Mouse (Mus musculus): Measurements from ENCODE around the gene Esyt2. TPM values are rescaled to one million over a fixed set of nuclear protein-coding genes. Genes with fewer than 3 reads are reported as not detected.

Esyt2 gene
- polyA plus RNA-seq, 1 experiment from 2014 or later = 16.8 TPM

DNA sequence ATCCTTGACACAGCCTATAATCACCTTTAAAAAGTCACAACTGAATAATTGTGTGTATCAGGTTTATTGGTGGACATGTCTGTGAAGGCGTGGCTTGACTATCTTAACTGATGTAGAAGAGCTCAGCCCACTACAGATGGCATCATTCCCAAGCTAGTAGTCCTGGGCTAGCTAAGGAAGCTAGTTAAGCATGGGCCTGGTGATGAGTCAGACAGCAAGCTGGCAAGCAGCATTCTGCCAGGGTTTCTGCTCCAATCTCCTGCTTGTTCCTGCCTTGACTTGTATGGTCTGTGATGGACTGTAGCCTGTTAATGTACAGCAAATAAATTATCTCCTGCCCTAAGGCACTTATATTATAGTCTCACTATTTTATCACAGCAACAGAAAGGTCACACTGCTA lies 36.4 kb upstream of the Esyt2 start:
- Histone ChIP-seq H3K9ac (ENCODE audit: low read length) (no peak overlapping the region), H3K27ac (replicated peaks in 1 of 2; ENCODE audit: control insufficient read depth in 1 of 2, insufficient read depth in 1 of 2, low read depth in 2 of 2, low read length in 2 of 2) (no peak overlapping the region), H3K4me3 (ENCODE audit: control insufficient read depth in 1 of 2, insufficient read depth in 1 of 2, low read depth in 1 of 2, low read length in 2 of 2) (no peak overlapping the region), H3K4me2 (ENCODE audit: low read length) (no peak overlapping the region), H3K36me3 (ENCODE audit: control insufficient read depth, insufficient read depth, low read length) (peaks cover 8% of the 10 kb centered on the region; the same call in 1 of the 2 replicates), H3K4me1 (ENCODE audit: control insufficient read depth in 2 of 2, insufficient read depth in 2 of 2, low read length in 2 of 2) (no peaks in the 10 kb centered on the region), H3K27me3 (ENCODE audit: control insufficient read depth, insufficient read depth, low read length) (no peaks in the 10 kb centered on the region), H3K9me3 (ENCODE audit: control insufficient read depth, low read length) (no peaks in the 10 kb centered on the region)
- ATAC-seq (ENCODE audit: insufficient number of reproducible peaks, insufficient read depth, low FRiP score, low read depth) = no peak
- WGBS = 56% methylated on average over 1 of the region's 1 CpGs

DNA sequence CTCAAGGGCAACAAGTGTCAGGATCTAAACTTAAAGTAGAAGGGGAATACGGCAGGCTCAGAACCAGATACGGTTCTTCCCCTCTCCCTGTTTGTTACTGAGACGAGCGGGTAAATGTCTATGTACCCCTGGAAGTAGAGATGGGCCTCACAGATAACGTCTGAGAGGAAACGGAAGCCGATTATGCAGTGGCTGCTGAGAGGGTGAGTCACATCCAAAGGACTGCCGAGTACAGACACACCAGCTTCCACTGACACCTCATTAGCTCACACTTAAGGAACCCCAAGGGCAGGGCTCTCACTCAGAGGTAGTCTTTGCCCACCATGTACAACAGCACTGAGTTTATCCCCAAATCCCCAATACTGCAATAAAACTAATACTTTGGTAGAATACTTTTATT lies 26.3 kb upstream of the Esyt2 start:
- no peak overlapping the region for H3K27ac ChIP-seq (replicated peaks in 1 of 2; ENCODE audit: control insufficient read depth in 1 of 2, insufficient read depth in 1 of 2, low read depth in 2 of 2, low read length in 2 of 2)
- H3K4me1 ChIP-seq (ENCODE audit: control insufficient read depth in 2 of 2, insufficient read depth in 2 of 2, low read length in 2 of 2) = no peaks in the 10 kb centered on the region; a peak in 1 of 4 replicates
- no peaks in the 10 kb centered on the region for H3K9me3 ChIP-seq (ENCODE audit: control insufficient read depth, low read length)
- no peak for ATAC-seq (ENCODE audit: insufficient number of reproducible peaks, insufficient read depth, low FRiP score, low read depth)
- H3K4me3 ChIP-seq (ENCODE audit: control insufficient read depth in 1 of 2, insufficient read depth in 1 of 2, low read depth in 1 of 2, low read length in 2 of 2) = no peak overlapping the region
- H3K27me3 ChIP-seq (ENCODE audit: control insufficient read depth, insufficient read depth, low read length) = peaks cover 4% of the 10 kb centered on the region; the same call in 1 of the 2 replicates
- WGBS = 33% methylated on average over 8 of the region's 8 CpGs
- no peaks in the 10 kb centered on the region for H3K36me3 ChIP-seq (ENCODE audit: control insufficient read depth, insufficient read depth, low read length)
- H3K9ac ChIP-seq (ENCODE audit: low read length) = no peak overlapping the region
- no peak overlapping the region for H3K4me2 ChIP-seq (ENCODE audit: low read length)

DNA sequence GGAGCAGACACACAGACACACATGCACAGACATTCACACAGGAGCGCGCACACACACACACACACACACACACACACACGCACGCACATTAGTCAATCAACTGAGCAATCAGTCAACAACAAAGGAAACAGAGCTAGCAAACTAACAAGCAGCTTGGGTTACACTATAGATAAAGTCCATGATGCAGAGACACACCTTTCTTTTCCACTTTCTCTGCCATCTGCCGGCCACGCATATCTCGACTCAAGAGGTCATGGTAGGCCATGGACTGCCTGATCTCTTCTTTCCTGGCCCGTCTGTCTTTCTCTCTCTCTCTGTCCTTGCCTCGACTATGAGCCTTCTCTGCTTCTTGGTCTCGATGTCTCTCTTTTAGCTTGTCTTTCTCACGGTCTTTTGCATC lies 25.4 kb upstream of the Esyt2 start:
- Histone ChIP-seq H3K4me1 (ENCODE audit: control insufficient read depth in 2 of 2, insufficient read depth in 2 of 2, low read length in 2 of 2) (no peaks in the 10 kb centered on the region; a peak in 1 of 4 replicates), H3K4me3 (ENCODE audit: control insufficient read depth in 1 of 2, insufficient read depth in 1 of 2, low read depth in 1 of 2, low read length in 2 of 2) (no peak overlapping the region), H3K9ac (ENCODE audit: low read length) (no peak overlapping the region), H3K27ac (replicated peaks in 1 of 2; ENCODE audit: control insufficient read depth in 1 of 2, insufficient read depth in 1 of 2, low read depth in 2 of 2, low read length in 2 of 2) (no peak overlapping the region), H3K4me2 (ENCODE audit: low read length) (no peak overlapping the region), H3K36me3 (ENCODE audit: control insufficient read depth, insufficient read depth, low read length) (no peaks in the 10 kb centered on the region), H3K27me3 (ENCODE audit: control insufficient read depth, insufficient read depth, low read length) (peaks cover 4% of the 10 kb centered on the region; the same call in 1 of the 2 replicates), H3K9me3 (ENCODE audit: control insufficient read depth, low read length) (no peaks in the 10 kb centered on the region)
- WGBS = 79% methylated on average over 11 of the region's 11 CpGs
- ATAC-seq (ENCODE audit: insufficient number of reproducible peaks, insufficient read depth, low FRiP score, low read depth) = no peak

DNA sequence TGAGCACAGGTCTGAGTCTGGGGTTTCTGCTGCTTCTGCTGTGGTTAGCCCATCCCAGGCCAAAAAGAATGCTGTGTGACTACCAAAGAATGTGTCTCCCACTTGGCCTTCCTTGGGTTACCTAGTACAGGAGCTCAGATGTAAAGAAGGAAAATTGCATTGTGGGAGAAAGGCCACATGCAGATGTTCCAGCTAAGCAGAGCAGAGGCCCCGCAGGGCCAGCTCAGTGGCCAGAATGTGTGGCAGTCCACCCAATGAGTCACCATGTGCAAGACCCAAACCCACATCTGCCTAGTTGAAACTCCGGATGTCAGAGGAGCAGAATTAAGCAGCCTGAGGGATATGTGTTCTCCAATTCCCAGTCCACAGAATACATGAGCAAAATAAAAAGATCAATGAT lies 22.7 kb upstream of the Esyt2 start:
- Histone ChIP-seq H3K9me3 (ENCODE audit: control insufficient read depth, low read length) (no peaks in the 10 kb centered on the region), H3K27ac (replicated peaks in 1 of 2; ENCODE audit: control insufficient read depth in 1 of 2, insufficient read depth in 1 of 2, low read depth in 2 of 2, low read length in 2 of 2) (no peak overlapping the region), H3K36me3 (ENCODE audit: control insufficient read depth, insufficient read depth, low read length) (no peaks in the 10 kb centered on the region), H3K27me3 (ENCODE audit: control insufficient read depth, insufficient read depth, low read length) (peaks cover 4% of the 10 kb centered on the region; the same call in 1 of the 2 replicates), H3K4me2 (ENCODE audit: low read length) (no peak overlapping the region), H3K4me1 (ENCODE audit: control insufficient read depth in 2 of 2, insufficient read depth in 2 of 2, low read length in 2 of 2) (no peaks in the 10 kb centered on the region; a peak in 1 of 4 replicates), H3K4me3 (ENCODE audit: control insufficient read depth in 1 of 2, insufficient read depth in 1 of 2, low read depth in 1 of 2, low read length in 2 of 2) (no peak overlapping the region), H3K9ac (ENCODE audit: low read length) (no peak overlapping the region)
- 91% methylated on average over 2 of the region's 2 CpGs for WGBS
- no peak for ATAC-seq (ENCODE audit: insufficient number of reproducible peaks, insufficient read depth, low FRiP score, low read depth)

DNA sequence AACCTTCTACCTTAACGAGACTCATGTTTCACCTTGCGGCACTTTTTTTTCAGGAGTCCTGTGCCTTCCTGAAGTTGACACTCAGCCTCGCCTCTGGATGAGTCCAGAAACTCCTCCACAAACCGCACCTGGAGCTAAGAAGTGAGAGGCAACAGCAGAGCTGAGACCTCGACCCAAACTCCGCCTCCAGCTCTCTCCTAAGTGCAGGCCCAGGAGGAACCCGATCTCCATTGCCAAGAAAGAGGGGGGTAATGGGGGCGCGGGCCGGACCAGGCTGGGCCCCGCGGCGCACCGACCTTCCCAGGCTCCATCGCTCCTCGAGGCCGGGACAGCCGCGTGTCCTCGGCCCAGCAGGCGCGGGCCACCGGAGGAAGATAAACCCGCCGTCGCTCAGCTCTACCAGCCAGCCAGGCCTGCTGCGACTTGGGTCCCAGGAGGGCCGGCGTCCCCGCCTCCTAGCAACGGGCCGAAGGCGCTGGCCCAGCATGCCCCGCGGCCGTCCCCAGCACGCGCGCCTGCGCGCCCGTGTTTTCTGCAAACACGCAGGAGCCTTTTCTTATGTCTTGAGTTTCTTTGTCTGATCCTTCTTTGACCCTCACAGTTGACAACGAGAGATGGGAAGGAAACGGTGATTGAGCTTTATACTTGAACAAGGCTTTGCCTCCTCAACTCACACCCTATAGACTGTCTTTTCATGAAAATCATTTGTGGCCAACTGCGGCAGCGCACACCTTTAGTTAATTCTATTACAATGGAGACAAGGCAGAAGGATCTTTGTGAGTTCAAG lies 18.2 kb upstream of the Esyt2 start, which contains the start of gene Wdr60:
Gene Wdr60 (minus strand): TSS at position 468 of the 787 bp plus-strand sequence.
- 4% methylated on average over 45 of the region's 47 CpGs for WGBS
- Histone ChIP-seq H3K36me3 (ENCODE audit: control insufficient read depth, insufficient read depth, low read length) (no peaks in the 10 kb centered on the region), H3K4me3 (ENCODE audit: control insufficient read depth in 1 of 2, insufficient read depth in 1 of 2, low read depth in 1 of 2, low read length in 2 of 2) (peak within 1 kb of the TSS; percentile 49 to 64), H3K9ac (ENCODE audit: low read length) (peak within 1 kb of the TSS; percentile 81), H3K27ac (replicated peaks in 1 of 2; ENCODE audit: control insufficient read depth in 1 of 2, insufficient read depth in 1 of 2, low read depth in 2 of 2, low read length in 2 of 2) (no peak within 1 kb of the TSS), H3K27me3 (ENCODE audit: control insufficient read depth, insufficient read depth, low read length) (peaks cover 28% of the 10 kb centered on the region), H3K4me1 (ENCODE audit: control insufficient read depth in 2 of 2, insufficient read depth in 2 of 2, low read length in 2 of 2) (peaks cover 0 to 3% of the 10 kb centered on the region in 2 experiments; a peak in 1 of 4 replicates), H3K4me2 (ENCODE audit: low read length) (peak within 1 kb of the TSS; percentile 82), H3K9me3 (ENCODE audit: control insufficient read depth, low read length) (no peaks in the 10 kb centered on the region)
- ATAC-seq (ENCODE audit: insufficient number of reproducible peaks, insufficient read depth, low FRiP score, low read depth) = peak; percentile 95

DNA sequence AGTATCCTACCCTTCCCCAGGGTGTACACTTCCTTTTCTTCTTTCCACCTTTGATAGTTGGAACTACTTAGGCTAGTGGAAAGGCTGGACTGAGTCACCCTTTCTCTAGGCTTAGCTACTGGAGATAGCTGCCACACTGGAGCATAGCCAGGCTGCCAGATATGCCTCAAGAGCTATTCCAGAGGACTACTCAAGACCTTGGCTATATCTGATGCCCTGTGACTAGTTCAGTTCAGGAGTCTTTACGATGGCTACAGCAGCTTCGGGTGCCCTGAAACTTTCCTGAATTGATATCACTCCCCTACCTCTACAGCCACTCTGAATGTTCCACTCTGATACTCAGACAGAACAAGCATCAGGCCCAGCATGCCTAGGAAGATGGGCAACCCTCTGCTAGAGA lies 16.2 kb upstream of the Esyt2 start:
- Histone ChIP-seq H3K27ac (replicated peaks in 1 of 2; ENCODE audit: control insufficient read depth in 1 of 2, insufficient read depth in 1 of 2, low read depth in 2 of 2, low read length in 2 of 2) (no peak overlapping the region), H3K4me3 (ENCODE audit: control insufficient read depth in 1 of 2, insufficient read depth in 1 of 2, low read depth in 1 of 2, low read length in 2 of 2) (no peak overlapping the region), H3K9ac (ENCODE audit: low read length) (no peak overlapping the region), H3K4me2 (ENCODE audit: low read length) (no peak overlapping the region), H3K9me3 (ENCODE audit: control insufficient read depth, low read length) (no peaks in the 10 kb centered on the region), H3K36me3 (ENCODE audit: control insufficient read depth, insufficient read depth, low read length) (no peaks in the 10 kb centered on the region), H3K27me3 (ENCODE audit: control insufficient read depth, insufficient read depth, low read length) (peaks cover 33% of the 10 kb centered on the region), H3K4me1 (ENCODE audit: control insufficient read depth in 2 of 2, insufficient read depth in 2 of 2, low read length in 2 of 2) (peaks cover 0 to 3% of the 10 kb centered on the region in 2 experiments; a peak in 1 of 4 replicates)
- 64% methylated on average over 2 of the region's 2 CpGs for WGBS
- ATAC-seq (ENCODE audit: insufficient number of reproducible peaks, insufficient read depth, low FRiP score, low read depth) = no peak

DNA sequence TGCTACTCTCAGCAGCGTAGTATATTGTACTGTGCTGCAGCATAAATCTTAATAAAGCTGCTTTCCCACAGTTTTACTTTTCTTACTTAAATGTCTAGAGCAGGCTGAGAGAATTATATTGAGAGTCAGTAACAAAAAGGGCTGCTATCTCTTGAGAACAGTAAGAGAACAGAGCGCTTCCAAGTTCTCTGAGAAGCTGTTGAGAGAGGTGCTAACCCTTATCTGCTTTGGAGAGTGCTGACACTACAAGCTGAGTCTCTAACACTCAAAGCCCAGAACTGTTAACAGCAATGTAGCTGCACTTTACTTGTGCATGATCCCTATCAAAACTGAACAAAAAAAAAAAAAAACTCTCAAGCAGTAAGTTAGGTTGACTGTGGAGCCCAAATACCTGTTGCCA lies 15.7 kb upstream of the Esyt2 start:
- Histone ChIP-seq H3K4me1 (ENCODE audit: control insufficient read depth in 2 of 2, insufficient read depth in 2 of 2, low read length in 2 of 2) (peaks cover 0 to 3% of the 10 kb centered on the region in 2 experiments; a peak in 1 of 4 replicates), H3K27ac (replicated peaks in 1 of 2; ENCODE audit: control insufficient read depth in 1 of 2, insufficient read depth in 1 of 2, low read depth in 2 of 2, low read length in 2 of 2) (no peak overlapping the region), H3K27me3 (ENCODE audit: control insufficient read depth, insufficient read depth, low read length) (peaks cover 38% of the 10 kb centered on the region), H3K9ac (ENCODE audit: low read length) (no peak overlapping the region), H3K4me3 (ENCODE audit: control insufficient read depth in 1 of 2, insufficient read depth in 1 of 2, low read depth in 1 of 2, low read length in 2 of 2) (no peak overlapping the region), H3K36me3 (ENCODE audit: control insufficient read depth, insufficient read depth, low read length) (no peaks in the 10 kb centered on the region), H3K4me2 (ENCODE audit: low read length) (no peak overlapping the region), H3K9me3 (ENCODE audit: control insufficient read depth, low read length) (no peaks in the 10 kb centered on the region)
- WGBS = 35% methylated on average over 2 of the region's 2 CpGs
- ATAC-seq (ENCODE audit: insufficient number of reproducible peaks, insufficient read depth, low FRiP score, low read depth) = no peak
